Mouse (Mus musculus): Measurements from ENCODE around the gene Nudcd3.

DNA sequence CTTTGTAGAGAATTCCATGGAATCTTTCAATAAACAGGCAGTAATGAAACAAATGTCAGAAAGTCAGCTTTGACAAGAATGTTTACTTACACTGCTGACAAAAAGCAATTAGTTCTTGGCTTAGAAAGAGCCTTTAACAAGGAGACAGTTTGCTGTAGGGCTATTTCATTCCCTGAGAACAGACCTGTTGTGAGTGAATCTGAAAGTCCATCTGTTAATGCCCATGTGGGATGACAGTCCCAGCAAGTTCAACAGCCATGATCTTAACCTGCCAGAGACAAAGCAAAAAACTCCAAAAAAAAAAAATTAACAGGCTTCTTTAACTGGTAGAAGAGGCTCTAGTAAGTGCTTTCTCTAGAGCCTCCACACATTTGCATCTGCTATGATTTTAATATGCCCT, 38.7 kb downstream of the Nudcd3 start:
- TF ChIP-seq MYOG (IDR thresholded peaks at IDR 0.05; ENCODE audit: control insufficient read depth in 1 of 3, insufficient read depth in 1 of 3, insufficient read length in 2 of 3, low read depth in 2 of 3) (no peak), POLR2A (IDR thresholded peaks at IDR 0.05; ENCODE audit: insufficient read length, low read depth) (no peak), MAX (IDR thresholded peaks at IDR 0.05; ENCODE audit: low read depth) (no peak), MYOD1 (IDR thresholded peaks at IDR 0.05; ENCODE audit: control insufficient read depth in 1 of 3, insufficient read length in 2 of 3, low read depth in 2 of 3) (no peak), E2F4 (IDR thresholded peaks at IDR 0.05; ENCODE audit: insufficient read depth) (no peak), TCF12 (IDR thresholded peaks at IDR 0.05; ENCODE audit: insufficient read depth, poor library complexity, severe bottlenecking) (no peak), SRF (IDR thresholded peaks at IDR 0.05; ENCODE audit: control insufficient read depth, insufficient read length, low read depth) (no peak), TCF3 (IDR thresholded peaks at IDR 0.05; ENCODE audit: insufficient read length, low read depth) (no peak), POLR2AphosphoS2 (IDR thresholded peaks at IDR 0.05; ENCODE audit: insufficient read length, low read depth) (no peak), CEBPB (IDR thresholded peaks at IDR 0.05; ENCODE audit: insufficient read depth, poor library complexity, severe bottlenecking) (no peak)

Data from myocyte (in vitro differentiated cells).